Mouse (Mus musculus): Measurements from ENCODE around the gene Rxfp2.

The Rxfp2 gene

DNA sequence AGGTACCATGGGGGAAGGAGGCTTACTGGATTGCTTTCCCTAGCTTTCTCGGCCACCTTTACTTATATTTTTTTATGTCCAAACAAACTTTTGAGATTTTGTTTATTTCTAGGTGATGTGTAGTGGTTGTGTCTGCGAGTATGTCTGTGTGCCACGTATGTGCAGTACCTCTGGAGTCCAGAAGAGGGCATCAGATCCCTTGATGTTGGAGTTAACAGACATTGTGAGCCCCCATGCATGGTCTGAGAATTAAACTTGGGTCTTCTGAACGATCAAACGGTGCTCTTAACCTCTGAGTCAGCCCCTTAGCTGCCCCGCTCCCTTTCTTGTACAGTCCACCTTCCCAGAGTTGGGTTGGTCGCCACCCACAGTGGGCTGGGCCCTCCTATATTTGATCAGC is 95.5 kb downstream of the Rxfp2 start:
- in situ Hi-C loops (cut with MseI, MboI), result loop anchor here in 1 of 2 experiments (5.0 kb wide), 1 partner anchor 43 kb away; no protein-coding TSS in a partner anchor

DNA sequence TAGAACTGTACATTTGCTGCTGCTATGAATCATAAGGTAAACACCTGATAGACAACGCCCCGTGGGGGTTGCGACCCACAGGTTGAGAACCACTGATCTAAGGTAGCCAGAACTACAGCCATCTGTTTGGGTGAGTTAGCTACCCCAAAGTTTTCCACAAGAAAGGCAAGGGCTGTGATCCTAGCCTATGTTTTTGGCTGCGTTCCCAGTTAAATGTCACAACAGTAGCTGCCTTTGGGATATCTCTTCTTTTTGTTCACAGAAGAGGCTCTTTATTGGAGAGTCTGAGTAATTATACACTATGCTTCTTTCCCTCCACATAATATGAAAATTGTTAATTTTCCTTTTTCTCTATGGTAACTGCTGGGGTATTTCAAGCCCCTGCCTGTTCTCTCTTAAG is 96.3 kb downstream of the Rxfp2 start:
- in situ Hi-C loops (cut with MseI, MboI), result loop anchor here in 1 of 2 experiments (5.0 kb wide), 1 partner anchor 43 kb away; no protein-coding TSS in a partner anchor

GRCm38 (mm10) chr5:150115271-150116092 is 97.0 kb downstream of the Rxfp2 start:
- in situ Hi-C loops (cut with MseI, MboI), result no loop called here

GRCm38 (mm10) chr5:150116216-150116905 is 97.9 kb downstream of the Rxfp2 start:
- in situ Hi-C loops (cut with MseI, MboI), result no loop called here

DNA sequence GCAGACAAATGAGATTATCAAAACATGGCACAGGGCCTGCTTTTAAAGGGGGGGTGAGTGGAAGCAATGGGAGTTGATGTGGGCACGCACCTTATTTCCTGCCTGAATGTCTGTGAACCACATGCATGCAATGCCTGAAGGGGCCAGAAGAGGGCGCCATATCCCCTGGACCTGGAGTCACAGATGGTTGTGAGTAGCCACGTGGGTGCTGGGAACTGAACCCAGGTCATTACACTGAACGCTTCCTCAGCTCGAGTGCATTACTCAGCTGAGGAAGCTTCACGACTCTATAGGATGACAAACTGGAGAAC is 98.4 kb downstream of the Rxfp2 start:
- in situ Hi-C loops (cut with MseI, MboI), result no loop called here

GRCm38 (mm10) chr5:150118124-150118454 is 99.6 kb downstream of the Rxfp2 start:
- in situ Hi-C loops (cut with MseI, MboI), result no loop called here

- in situ Hi-C loops (cut with MseI, MboI), result no loop called here
These were observed 100.2 kb downstream of the Rxfp2 start, which contains the start of gene Fry for GRCm38 (mm10) chr5:150118455-150119241. Gene Fry, plus strand, starts transcription at chr5:150118645.

- in situ Hi-C loops (cut with MseI, MboI), result no loop called here
These were observed 102.2 kb downstream of the Rxfp2 start for GRCm38 (mm10) chr5:150120676-150121075.

DNA sequence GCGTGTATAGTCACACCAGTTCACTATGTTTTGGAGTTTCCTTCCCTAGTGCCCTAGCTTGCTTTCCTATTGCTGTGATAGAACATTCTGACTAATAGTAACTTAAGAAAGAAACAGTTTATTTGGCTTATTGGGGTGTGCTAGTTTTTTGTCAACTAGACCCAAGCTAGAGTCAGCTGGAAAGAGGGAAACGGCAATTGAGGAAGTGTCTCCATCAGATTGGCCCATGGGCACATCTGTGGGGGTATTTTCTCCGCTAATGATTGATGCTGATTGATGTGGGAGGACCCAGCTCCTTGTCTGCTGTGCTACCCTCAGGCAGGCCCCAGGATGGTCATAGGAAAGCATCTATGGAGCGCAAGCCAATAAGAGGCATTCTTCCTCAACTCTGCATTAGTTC is 103.6 kb downstream of the Rxfp2 start:
- in situ Hi-C loops (cut with MseI, MboI), result no loop called here

DNA sequence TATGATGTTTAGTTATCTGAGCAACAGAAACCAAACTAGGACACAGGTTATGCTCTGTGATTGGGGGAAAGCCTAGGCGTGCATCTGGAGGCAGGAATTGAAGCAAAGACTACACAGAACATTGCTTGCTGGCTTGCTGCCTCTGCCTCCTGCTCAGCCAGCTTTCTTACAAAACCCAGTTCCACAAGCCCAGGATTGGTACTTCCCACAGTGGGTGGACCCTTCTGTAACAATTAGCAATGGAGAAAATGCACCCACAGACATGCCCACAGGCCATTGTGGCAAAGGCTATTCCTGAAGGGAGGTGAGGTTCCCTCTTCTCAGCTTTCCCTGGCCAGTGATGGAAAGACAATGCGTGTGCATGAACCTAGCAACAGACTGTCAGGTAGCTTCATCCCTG is 104.1 kb downstream of the Rxfp2 start:
- in situ Hi-C loops (cut with MseI, MboI), result no loop called here

DNA sequence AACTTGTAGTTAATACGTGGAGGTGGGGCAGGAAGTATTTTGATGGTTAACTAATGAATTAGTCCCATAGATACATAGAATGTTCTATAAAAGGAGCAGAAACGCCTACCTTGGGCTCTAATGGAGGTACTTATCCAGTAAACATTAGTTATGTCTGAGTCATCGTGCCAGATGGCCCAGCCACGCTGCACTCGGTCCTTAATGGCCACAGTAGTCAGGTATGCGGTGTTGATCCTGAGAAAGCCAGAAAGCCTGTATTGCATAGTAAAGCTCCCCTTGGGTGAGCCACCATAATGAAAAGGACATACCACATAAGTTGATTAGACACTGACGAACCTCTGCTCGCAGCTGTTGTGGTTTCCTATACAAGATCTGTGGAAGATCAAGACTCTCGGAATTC is 107.4 kb downstream of the Rxfp2 start:
- in situ Hi-C loops (cut with MseI, MboI), result no loop called here

- in situ Hi-C loops (cut with MseI, MboI), result no loop called here
These were observed 110.0 kb downstream of the Rxfp2 start for GRCm38 (mm10) chr5:150128432-150128831.

DNA sequence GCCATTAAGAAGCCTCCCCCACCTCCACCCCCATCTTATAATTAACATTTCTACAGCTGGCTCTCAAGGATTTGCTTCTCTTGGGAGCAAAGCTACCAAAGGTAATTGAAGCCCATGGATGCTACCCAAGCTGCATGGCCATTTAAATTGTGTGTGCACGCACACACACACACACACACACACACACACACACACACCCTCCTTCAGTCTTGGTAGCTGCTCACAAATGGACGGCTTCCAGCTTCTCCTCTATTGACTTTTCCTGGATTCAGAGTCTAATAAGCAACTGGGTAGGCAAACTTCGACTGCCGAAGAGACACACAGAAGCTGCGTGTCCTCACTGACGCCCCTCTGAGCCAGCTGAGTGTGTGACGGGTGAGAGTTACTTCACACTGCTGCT is 111.7 kb downstream of the Rxfp2 start:
- in situ Hi-C loops (cut with MseI, MboI), result no loop called here

- in situ Hi-C loops (cut with MseI, MboI), result no loop called here
These were observed 112.7 kb downstream of the Rxfp2 start for GRCm38 (mm10) chr5:150131166-150131565.

All from mouse trophoblast stem cell (cell line).